Mouse (Mus musculus) bone marrow, adult 2 months (tissue): Measurements from ENCODE around the gene Anks1b.

ENCODE experiments used
- CTCF ChIP-seq: fragments of 200-500 bp; IDR thresholded peaks from 2 replicates; pipeline ENCODE4 v1.5.1; 2011; ENCODE audit warnings: low read length, control low read depth; ENCODE audit not compliant: control insufficient read depth, insufficient read depth
- POLR2A ChIP-seq: fragments of 200-500 bp; IDR thresholded peaks from 2 replicates; pipeline ENCODE4 v1.6.1; 2011; ENCODE audit warnings: low read depth, mild to moderate bottlenecking, control low read depth, low read length, borderline replicate concordance; ENCODE audit not compliant: control insufficient read depth

DNA sequence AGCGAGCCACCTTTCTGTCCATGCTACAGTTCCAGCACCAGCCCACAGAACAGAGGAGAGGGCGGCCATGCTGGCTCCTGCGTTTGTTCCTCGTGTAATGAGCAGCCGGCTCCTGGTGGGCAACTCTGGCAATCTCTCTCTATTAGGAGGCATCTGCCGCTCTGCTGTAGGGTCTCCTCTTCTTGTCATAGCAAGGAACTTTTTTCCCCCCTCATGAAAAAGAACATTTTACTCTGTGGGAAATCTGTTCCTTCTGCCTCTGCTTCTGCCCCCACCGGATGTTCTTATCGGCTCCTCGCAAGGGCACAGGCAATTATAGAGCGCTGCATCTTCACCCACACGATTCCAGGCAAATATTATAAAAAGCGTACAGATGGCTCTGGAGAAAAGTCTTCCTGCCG is 850.6 kb downstream of the Anks1b start:
- TF ChIP-seq CTCF = no peak
- no peak for TF ChIP-seq POLR2A
